Mouse (Mus musculus) heart, embryonic 16.5 days (tissue): ENCODE data around the gene Bcr. TPM values are rescaled to one million over a fixed set of nuclear protein-coding genes. Genes with fewer than 3 reads are reported as not detected.
A peak's percentile ranks its signal among the peaks of the same experiment; 100 is the strongest.

Experiments
- ATAC-seq: fragments of 200-750 bp; cut with Nextera tagmentation; replicated peaks from 2 replicates; pipeline ENCODE4 v1.8.0; 2017; ENCODE audit warnings: moderate number of reproducible peaks; ENCODE audit not compliant: insufficient read depth, low FRiP score; ENCODE audit errors: extremely low read depth
- H3K27ac ChIP-seq: fragments of 300-500 bp; sonication (generic); 2 replicates; pipeline ENCODE4 v1.5.1; 2014; ENCODE audit warnings: mild to moderate bottlenecking, low read length, control low read depth, moderate library complexity
- H3K27me3 ChIP-seq: fragments of 300-500 bp; sonication (generic); 2 replicates; pipeline ENCODE4 v1.6.1; 2014; ENCODE audit warnings: low read length, mixed read lengths; ENCODE audit not compliant: control insufficient read depth, insufficient read depth
- H3K36me3 ChIP-seq: fragments of 300-500 bp; sonication (generic); 2 replicates; pipeline ENCODE4 v1.6.1; 2014; ENCODE audit not compliant: control insufficient read depth, insufficient read depth
- H3K4me1 ChIP-seq: fragments of 300-500 bp; sonication (generic); 2 replicates; pipeline ENCODE4 v1.6.1; 2014; ENCODE audit warnings: low read length, mixed read lengths; ENCODE audit not compliant: control insufficient read depth, insufficient read depth
- H3K4me2 ChIP-seq: fragments of 300-500 bp; sonication (generic); 2 replicates; pipeline ENCODE4 v1.6.1; 2014; ENCODE audit warnings: low read depth, mild to moderate bottlenecking, control low read depth, low read length
- H3K4me3 ChIP-seq: fragments of 300-500 bp; sonication (generic); 2 replicates; pipeline ENCODE4 v1.5.1; 2014; ENCODE audit warnings: mild to moderate bottlenecking, control low read depth, low read length
- H3K9ac ChIP-seq: fragments of 300-500 bp; sonication (generic); 2 replicates; pipeline ENCODE4 v1.6.1; 2014; ENCODE audit warnings: low read length, control low read depth
- H3K9me3 ChIP-seq: fragments of 300-500 bp; sonication (generic); replicated peaks from 2 replicates; pipeline ENCODE4 v1.6.1; 2016; ENCODE audit warnings: low read length; ENCODE audit not compliant: control insufficient read depth
- WGBS: fragments of 180-500 bp; shearing (Covaris S2); extraction: QIAGEN DNeasy Blood & Tissue Kit; methylation state at CpG from one replicate; pipeline ENCODE4 v1.1.7; 2014; 5-methylcytosine and 5-hydroxymethylcytosine counted together
- polyA plus RNA-seq: library from polyadenylated mRNA; unstranded; fragments of >200 nt; fragmentation: Nextera tagmentation; extraction: Ambion mirVana; gene quantifications from 2 replicates; pipeline ENCODE4 v1.2.1, GENCODE M21; 2015

Bcr gene
- 9.8 and 10.6 TPM in 2 replicates for polyA plus RNA-seq

- ATAC-seq, result peak; percentile 83
- H3K4me3 ChIP-seq, result peak within 1 kb of the TSS; percentile 77
- under 1% methylated on average over 57 of the region's 73 CpGs for WGBS
- peaks cover 28% of the 10 kb centered on the region for H3K27me3 ChIP-seq
- H3K4me1 ChIP-seq, result peaks cover 37% of the 10 kb centered on the region
- H3K9me3 ChIP-seq, result no peaks in the 10 kb centered on the region
- H3K9ac ChIP-seq, result peak within 1 kb of the TSS; percentile 83
- no peaks in the 10 kb centered on the region for H3K36me3 ChIP-seq
- H3K4me2 ChIP-seq, result peak within 1 kb of the TSS; percentile 77
- H3K27ac ChIP-seq, result 0 out of 2 replicates have a peak within 1 kb of the TSS, but pooled peaks have one; percentile 30
Observed at GRCm38 (mm10) chr10:75060217-75060842, at the start of gene Bcr. TSS of gene Bcr (plus strand) at chr10:75060592.

- 0 out of 2 replicates have a peak, but pooled peaks cover 2% of the 10 kb centered on the region for H3K27me3 ChIP-seq
- H3K36me3 ChIP-seq, result no peaks in the 10 kb centered on the region
- no peaks in the 10 kb centered on the region for H3K9me3 ChIP-seq
- no peak overlapping the region for H3K4me2 ChIP-seq
- H3K27ac ChIP-seq, result no peak overlapping the region
- no peak overlapping the region for H3K9ac ChIP-seq
- no peak for ATAC-seq
- WGBS, result 86% methylated on average over 15 of the region's 15 CpGs
- H3K4me3 ChIP-seq, result no peak overlapping the region
- no peaks in the 10 kb centered on the region for H3K4me1 ChIP-seq
Observed at GRCm38 (mm10) chr10:75010704-75011103, 49.7 kb upstream of the Bcr start.

- Histone ChIP-seq H3K9ac (no peak overlapping the region), H3K36me3 (no peaks in the 10 kb centered on the region), H3K27ac (no peak overlapping the region), H3K4me1 (no peaks in the 10 kb centered on the region), H3K27me3 (peaks cover 2% of the 10 kb centered on the region; the same call in 1 of the 2 replicates), H3K9me3 (no peaks in the 10 kb centered on the region), H3K4me2 (no peak overlapping the region), H3K4me3 (no peak overlapping the region)
- ATAC-seq, result no peak
- WGBS, result 68% methylated on average over 14 of the region's 14 CpGs
Observed at GRCm38 (mm10) chr10:75015465-75015864, 44.9 kb upstream of the Bcr start.

GRCm38 (mm10) chr10:75016481-75016880 lies 43.9 kb upstream of the Bcr start:
- WGBS, result 78% methylated on average over 4 of the region's 4 CpGs
- Histone ChIP-seq H3K4me3 (no peak overlapping the region), H3K9me3 (no peaks in the 10 kb centered on the region), H3K36me3 (no peaks in the 10 kb centered on the region), H3K4me1 (no peaks in the 10 kb centered on the region), H3K27ac (no peak overlapping the region), H3K4me2 (no peak overlapping the region), H3K27me3 (peaks cover 6% of the 10 kb centered on the region), H3K9ac (no peak overlapping the region)
- ATAC-seq, result no peak

- Histone ChIP-seq H3K9me3 (peaks cover 5% of the 10 kb centered on the region), H3K4me3 (no peak overlapping the region), H3K27ac (no peak overlapping the region), H3K36me3 (no peaks in the 10 kb centered on the region), H3K4me2 (no peak overlapping the region), H3K27me3 (peaks cover 6% of the 10 kb centered on the region), H3K4me1 (no peaks in the 10 kb centered on the region), H3K9ac (no peak overlapping the region)
- WGBS, result 54% methylated on average over 2 of the region's 2 CpGs
- no peak for ATAC-seq
Observed at GRCm38 (mm10) chr10:75020271-75020670, 40.1 kb upstream of the Bcr start.

GRCm38 (mm10) chr10:75021138-75021537 lies 39.3 kb upstream of the Bcr start:
- Histone ChIP-seq H3K27ac (no peak overlapping the region), H3K9ac (no peak overlapping the region), H3K27me3 (peaks cover 6% of the 10 kb centered on the region), H3K36me3 (no peaks in the 10 kb centered on the region), H3K4me3 (no peak overlapping the region), H3K9me3 (peaks cover 5% of the 10 kb centered on the region), H3K4me2 (no peak overlapping the region), H3K4me1 (no peaks in the 10 kb centered on the region)
- WGBS, result 9% methylated on average over 6 of the region's 6 CpGs
- no peak for ATAC-seq

GRCm38 (mm10) chr10:75026491-75026890 lies 33.9 kb upstream of the Bcr start:
- WGBS, result 69% methylated on average over 8 of the region's 8 CpGs
- H3K27ac ChIP-seq, result no peak overlapping the region
- H3K4me2 ChIP-seq, result no peak overlapping the region
- ATAC-seq, result no peak
- no peaks in the 10 kb centered on the region for H3K4me1 ChIP-seq
- no peak overlapping the region for H3K4me3 ChIP-seq
- H3K27me3 ChIP-seq, result peaks cover 3% of the 10 kb centered on the region; the same call in 1 of the 2 replicates
- peaks cover 5% of the 10 kb centered on the region for H3K9me3 ChIP-seq
- no peaks in the 10 kb centered on the region for H3K36me3 ChIP-seq
- H3K9ac ChIP-seq, result no peak overlapping the region

- Histone ChIP-seq H3K4me3 (no peak overlapping the region), H3K4me1 (peaks cover 2% of the 10 kb centered on the region), H3K36me3 (no peaks in the 10 kb centered on the region), H3K4me2 (no peak overlapping the region), H3K9ac (no peak overlapping the region), H3K27ac (no peak overlapping the region), H3K9me3 (no peaks in the 10 kb centered on the region), H3K27me3 (0 out of 2 replicates have a peak, but pooled peaks cover 3% of the 10 kb centered on the region)
- WGBS, result 72% methylated on average over 8 of the region's 8 CpGs
- ATAC-seq, result no peak
Observed at GRCm38 (mm10) chr10:75028743-75029142, 31.6 kb upstream of the Bcr start.

GRCm38 (mm10) chr10:75029677-75030076 lies 30.7 kb upstream of the Bcr start:
- WGBS, result 98% methylated on average over 3 of the region's 3 CpGs

More at GRCm38 (mm10) chr10:75029677-75030076, 30.7 kb upstream of the Bcr start:
- H3K4me1 ChIP-seq, result peaks cover 2% of the 10 kb centered on the region
- H3K4me3 ChIP-seq, result no peak overlapping the region
- 0 out of 2 replicates have a peak, but pooled peaks cover 3% of the 10 kb centered on the region for H3K27me3 ChIP-seq
- H3K27ac ChIP-seq, result no peak overlapping the region
- no peak overlapping the region for H3K9ac ChIP-seq
- no peak overlapping the region for H3K4me2 ChIP-seq
- H3K36me3 ChIP-seq, result no peaks in the 10 kb centered on the region
- ATAC-seq, result no peak
- no peaks in the 10 kb centered on the region for H3K9me3 ChIP-seq
